27 mouse cellular contexts compared by ENCODE assay signal in genomic region chr12:112285096-112285495, GRCm38 (mm10).
DNase-seq lines count a peak whose midpoint lies in the region; ATAC-seq and TF ChIP-seq lines count a peak whose summit lies in the region.
"Had no signal": no experiment of that assay in that cellular context is flagged by ENCODE, and none has a peak within 500 bp of the region (broad histone marks: within the 10 kb centered on the region; RNA-seq: fewer than 3 reads in every experiment).

No protein-coding gene starts in this region.

- H3K9ac ChIP-seq in intestine, embryonic 14.5 days (ENCODE audit: low read length) = no peak overlapping the region
- H3K9ac ChIP-seq in intestine, postnatal 0 days (ENCODE audit: low read depth, low read length) = no peak overlapping the region
- no peak overlapping the region for H3K9ac ChIP-seq in lung, postnatal 0 days (replicated peaks; ENCODE audit: low read depth)
- no peak overlapping the region for H3K9ac ChIP-seq in stomach, postnatal 0 days (ENCODE audit: low read length)
- H3K9ac ChIP-seq: forebrain, embryonic 15.5 days; heart, embryonic 15.5 days; hindbrain, embryonic 14.5 days; liver, embryonic 13.5 days; midbrain, embryonic 12.5 days; neural tube, embryonic 13.5 days had no signal

- no peaks in the 10 kb centered on the region for H3K36me3 ChIP-seq in intestine, embryonic 14.5 days (ENCODE audit: control insufficient read depth, insufficient read depth, low read length)
- no peaks in the 10 kb centered on the region for H3K36me3 ChIP-seq in intestine, postnatal 0 days (ENCODE audit: control insufficient read depth, insufficient read depth)
- H3K36me3 ChIP-seq in lung, postnatal 0 days (ENCODE audit: insufficient read depth, low read length) = no peaks in the 10 kb centered on the region
- no peaks in the 10 kb centered on the region for H3K36me3 ChIP-seq in stomach, postnatal 0 days (ENCODE audit: control insufficient read depth, insufficient read depth, low read length)
- H3K36me3 ChIP-seq: forebrain, embryonic 15.5 days; G1E; heart, embryonic 15.5 days; liver, embryonic 13.5 days; midbrain, embryonic 12.5 days; neural tube, embryonic 13.5 days had no signal

- 51% methylated on average over 15 of the region's 15 CpGs for WGBS in intestine, embryonic 14.5 days
- 49% methylated on average over 15 of the region's 15 CpGs for WGBS in intestine, postnatal 0 days
- 38% methylated on average over 15 of the region's 15 CpGs for WGBS in lung, postnatal 0 days
- 46% methylated on average over 15 of the region's 15 CpGs for WGBS in stomach, postnatal 0 days

- no peaks in the 10 kb centered on the region for H3K4me1 ChIP-seq in intestine, embryonic 14.5 days (replicated peaks; ENCODE audit: control insufficient read depth, insufficient read depth, low read length)
- no peaks in the 10 kb centered on the region for H3K4me1 ChIP-seq in intestine, postnatal 0 days (replicated peaks; ENCODE audit: control insufficient read depth, insufficient read depth, low read length)
- no peaks in the 10 kb centered on the region for H3K4me1 ChIP-seq in lung, postnatal 0 days (ENCODE audit: insufficient read depth, low read depth, low read length)
- no peaks in the 10 kb centered on the region for H3K4me1 ChIP-seq in stomach, postnatal 0 days (replicated peaks; ENCODE audit: control insufficient read depth, insufficient read depth)
- H3K4me1 ChIP-seq: liver, embryonic 13.5 days had no signal

- no peak for DNase-seq in intestine, embryonic 14.5 days (ENCODE audit: low spot score)
- DNase-seq in lung, postnatal 0 days (ENCODE audit: low spot score) = no peak
- DNase-seq in lung, postnatal 14 days = no peak
- peak; percentile 60 for DNase-seq in ZHBTc4 (ENCODE audit: low read depth, low spot score)
- no peak for DNase-seq in stomach, postnatal 0 days (ENCODE audit: low spot score)
- DNase-seq in frontal cortex, postnatal 10 days (ENCODE audit: low spot score in 2 of 2) = no peak
- DNase-seq: adrenal gland, postnatal 14 days; B cell, adult 2 months; cerebellum, adult 11 months; cerebellum, adult 9-10 months; cerebellum, postnatal 36 days; gastrocnemius, postnatal 10 days; heart, postnatal 4 days; kidney, adult 9 months; kidney, postnatal 10 days; liver, embryonic 13.5 days; right cerebral cortex, postnatal 4 days; thymus, postnatal 4 days had no signal

- TF ChIP-seq EP300 in lung, postnatal 0 days (IDR thresholded peaks at IDR 0.05) = no peak
- TF ChIP-seq EP300 in stomach, postnatal 0 days (optimal IDR thresholded peaks at IDR 0.05) = no peak

- no peaks in the 10 kb centered on the region for H3K27me3 ChIP-seq in intestine, embryonic 14.5 days (replicated peaks; ENCODE audit: control insufficient read depth, insufficient read depth, low read length)
- H3K27me3 ChIP-seq in intestine, postnatal 0 days (replicated peaks; ENCODE audit: control insufficient read depth, insufficient read depth, low read length) = no peaks in the 10 kb centered on the region
- H3K27me3 ChIP-seq in lung, postnatal 0 days (replicated peaks; ENCODE audit: insufficient read depth, low read length) = no peaks in the 10 kb centered on the region
- H3K27me3 ChIP-seq in stomach, postnatal 0 days (ENCODE audit: control insufficient read depth, insufficient read depth, low read length) = no peaks in the 10 kb centered on the region
- H3K27me3 ChIP-seq: forebrain, embryonic 15.5 days; heart, embryonic 15.5 days; liver, embryonic 13.5 days; neural tube, embryonic 13.5 days had no signal

- TF ChIP-seq CTCF in intestine, postnatal 0 days (IDR thresholded peaks at IDR 0.05; ENCODE audit: low read depth) = no peak
- no peak for TF ChIP-seq CTCF in lung, postnatal 0 days (IDR thresholded peaks at IDR 0.05)
- TF ChIP-seq CTCF in stomach, postnatal 0 days (IDR thresholded peaks at IDR 0.05; ENCODE audit: low read depth) = no peak

- ATAC-seq in intestine, embryonic 14.5 days (replicated peaks; ENCODE audit: low FRiP score, low TSS enrichment, low read depth) = 0 out of 2 replicates have a peak, but pooled peaks have one; percentile 8
- ATAC-seq in intestine, postnatal 0 days = no peak
- no peak for ATAC-seq in lung, postnatal 0 days
- no peak for ATAC-seq in stomach, postnatal 0 days (ENCODE audit: low FRiP score, low TSS enrichment)
- ATAC-seq: forebrain, embryonic 15.5 days; inflammation-experienced regulatory T-cells, adult 6 months had no signal

- no peak overlapping the region for H3K4me3 ChIP-seq in intestine, embryonic 14.5 days (ENCODE audit: low read depth, low read length)
- no peak overlapping the region for H3K4me3 ChIP-seq in intestine, postnatal 0 days (ENCODE audit: low read depth, low read length)
- no peak overlapping the region for H3K4me3 ChIP-seq in lung, postnatal 0 days (ENCODE audit: low read depth, low read length)
- H3K4me3 ChIP-seq in stomach, postnatal 0 days (ENCODE audit: low read depth, low read length) = no peak overlapping the region
- H3K4me3 ChIP-seq: forebrain, embryonic 15.5 days; heart, embryonic 15.5 days; left cerebral cortex, adult 2 months; liver, embryonic 13.5 days; midbrain, embryonic 12.5 days; neural tube, embryonic 13.5 days had no signal

- H3K9me3 ChIP-seq in intestine, embryonic 14.5 days (ENCODE audit: control insufficient read depth, low read length) = no peaks in the 10 kb centered on the region
- no peaks in the 10 kb centered on the region for H3K9me3 ChIP-seq in intestine, postnatal 0 days (ENCODE audit: control insufficient read depth)
- no peaks in the 10 kb centered on the region for H3K9me3 ChIP-seq in lung, postnatal 0 days (ENCODE audit: low read length)
- H3K9me3 ChIP-seq in stomach, postnatal 0 days (ENCODE audit: control insufficient read depth, low read length) = no peaks in the 10 kb centered on the region
- H3K9me3 ChIP-seq: forebrain, embryonic 15.5 days; G1E; heart, embryonic 15.5 days; liver, embryonic 13.5 days; midbrain, embryonic 12.5 days; neural tube, embryonic 13.5 days had no signal

- H3K4me2 ChIP-seq in intestine, embryonic 14.5 days (ENCODE audit: low read length) = no peak overlapping the region
- no peak overlapping the region; the same call in 1 of the 2 replicates for H3K4me2 ChIP-seq in intestine, postnatal 0 days (replicated peaks; ENCODE audit: low read depth)
- peak overlapping the region; percentile 25 for H3K4me2 ChIP-seq in lung, postnatal 0 days (replicated peaks; ENCODE audit: low read depth, low read length)
- peak overlapping the region; percentile 17; the same call in 1 of the 2 replicates for H3K4me2 ChIP-seq in stomach, postnatal 0 days (replicated peaks; ENCODE audit: low read depth)
- H3K4me2 ChIP-seq: forebrain, embryonic 15.5 days; heart, embryonic 15.5 days; hindbrain, embryonic 14.5 days; liver, embryonic 13.5 days; midbrain, embryonic 12.5 days; neural tube, embryonic 13.5 days had no signal

- no peak overlapping the region for H3K27ac ChIP-seq in intestine, embryonic 14.5 days (ENCODE audit: low read depth)
- H3K27ac ChIP-seq in intestine, postnatal 0 days (ENCODE audit: low read depth, low read length) = no peak overlapping the region
- no peak overlapping the region for H3K27ac ChIP-seq in lung, postnatal 0 days (ENCODE audit: low read length)
- no peak overlapping the region for H3K27ac ChIP-seq in stomach, postnatal 0 days (replicated peaks)
- H3K27ac ChIP-seq: forebrain, embryonic 15.5 days; heart, embryonic 15.5 days; hindbrain, embryonic 14.5 days; left cerebral cortex, adult 2 months; liver, embryonic 13.5 days; midbrain, embryonic 12.5 days; neural tube, embryonic 13.5 days had no signal

Comparison
In these comparisons a context has a peak if more than half of its experiments do, and no peak if none do; other contexts are left out.
1. H3K4me2 ChIP-seq: peak in lung, postnatal 0 days (single experiment) and stomach, postnatal 0 days (single experiment); none in intestine, embryonic 14.5 days (single experiment) and intestine, postnatal 0 days (single experiment).